Mouse (Mus musculus) stomach, embryonic 14.5 days (tissue): ENCODE data around the gene Zfp704. TPM values are rescaled to one million over a fixed set of nuclear protein-coding genes. Genes with fewer than 3 reads are reported as not detected.

ENCODE experiments used
- ATAC-seq: fragments of 200-750 bp; cut with Nextera tagmentation; 2 replicates; pipeline ENCODE4 v1.8.0; 2017; ENCODE audit warnings: low read depth, moderate TSS enrichment; ENCODE audit not compliant: insufficient number of reproducible peaks, insufficient read depth, low FRiP score
- H3K27ac ChIP-seq: fragments of 300-500 bp; sonication (generic); 2 replicates; pipeline ENCODE4 v1.5.1; 2014; ENCODE audit warnings: mild to moderate bottlenecking, low read length, moderate library complexity, mixed read lengths
- H3K27me3 ChIP-seq: fragments of 300-500 bp; sonication (generic); 2 replicates; pipeline ENCODE4 v1.6.1; 2014; ENCODE audit warnings: low read length, control low read depth, mixed read lengths; ENCODE audit not compliant: control insufficient read depth, insufficient read depth
- H3K36me3 ChIP-seq: fragments of 300-500 bp; sonication (generic); 2 replicates; pipeline ENCODE4 v1.6.1; 2014; ENCODE audit warnings: mild to moderate bottlenecking, control low read depth, low read length, moderate library complexity, mixed read lengths; ENCODE audit not compliant: control insufficient read depth, insufficient read depth
- H3K4me1 ChIP-seq: fragments of 300-500 bp; sonication (generic); 2 replicates; pipeline ENCODE4 v1.6.1; 2014; ENCODE audit warnings: low read length, control low read depth, mixed read lengths; ENCODE audit not compliant: control insufficient read depth, insufficient read depth
- H3K4me2 ChIP-seq: fragments of 300-500 bp; sonication (generic); replicated peaks from 2 replicates; pipeline ENCODE4 v1.6.1; 2014; ENCODE audit warnings: low read depth, low read length, control low read depth
- H3K4me3 ChIP-seq: fragments of 300-500 bp; sonication (generic); 2 replicates; pipeline ENCODE4 v1.5.1; 2014; ENCODE audit warnings: low read depth, low read length, control low read depth
- H3K9ac ChIP-seq: fragments of 300-500 bp; sonication (generic); replicated peaks from 2 replicates; pipeline ENCODE4 v1.6.1; 2014; ENCODE audit warnings: low read depth, mild to moderate bottlenecking, control low read depth, low read length, moderate library complexity, mixed read lengths
- H3K9me3 ChIP-seq: fragments of 300-500 bp; sonication (generic); 2 replicates; pipeline ENCODE4 v1.6.1; 2016; ENCODE audit warnings: low read depth, low read length, control low read depth; ENCODE audit not compliant: control insufficient read depth
- WGBS: fragments of 180-500 bp; shearing (Covaris S2); extraction: QIAGEN DNeasy Blood & Tissue Kit; methylation state at CpG from one replicate; pipeline ENCODE4 v1.1.7; 2014; 5-methylcytosine and 5-hydroxymethylcytosine counted together
- polyA plus RNA-seq: library from polyadenylated mRNA; unstranded; fragments of >200 nt; fragmentation: Nextera tagmentation; extraction: Ambion mirVana; gene quantifications from 2 replicates; pipeline ENCODE4 v1.2.1, GENCODE M21; 2014

Gene Zfp704
- polyA plus RNA-seq, 1 experiment from 2014 or later = 16.3 TPM

GRCm38 (mm10) chr3:9401685-9402084 lies 208.2 kb downstream of the Zfp704 start:
- Histone ChIP-seq H3K4me3 (no peak overlapping the region), H3K27me3 (no peaks in the 10 kb centered on the region), H3K9ac (no peak overlapping the region), H3K4me1 (peaks cover 7% of the 10 kb centered on the region), H3K9me3 (no peaks in the 10 kb centered on the region), H3K4me2 (no peak overlapping the region), H3K27ac (no peak overlapping the region), H3K36me3 (no peaks in the 10 kb centered on the region)
- no peak for ATAC-seq
- WGBS = 63% methylated on average over 6 of the region's 6 CpGs

GRCm38 (mm10) chr3:9400886-9401221 lies 209.0 kb downstream of the Zfp704 start:
- Histone ChIP-seq H3K27me3 (no peaks in the 10 kb centered on the region), H3K27ac (no peak overlapping the region), H3K4me1 (peaks cover 7% of the 10 kb centered on the region), H3K36me3 (no peaks in the 10 kb centered on the region), H3K4me3 (no peak overlapping the region), H3K9me3 (no peaks in the 10 kb centered on the region), H3K9ac (no peak overlapping the region), H3K4me2 (no peak overlapping the region)
- 34% methylated on average over 3 of the region's 3 CpGs for WGBS
- no peak for ATAC-seq

- Histone ChIP-seq H3K27me3 (no peaks in the 10 kb centered on the region), H3K9ac (no peak overlapping the region), H3K4me1 (peaks cover 7% of the 10 kb centered on the region), H3K27ac (no peak overlapping the region), H3K4me3 (no peak overlapping the region), H3K36me3 (no peaks in the 10 kb centered on the region), H3K9me3 (no peaks in the 10 kb centered on the region), H3K4me2 (no peak overlapping the region)
- ATAC-seq = no peak
- WGBS = 36% methylated on average over 3 of the region's 3 CpGs
These were observed 209.5 kb downstream of the Zfp704 start for GRCm38 (mm10) chr3:9400201-9400885.

- no peak overlapping the region for H3K9ac ChIP-seq
- peaks cover 7% of the 10 kb centered on the region for H3K4me1 ChIP-seq
- ATAC-seq = no peak
- 78% methylated on average over 5 of the region's 5 CpGs for WGBS
- no peaks in the 10 kb centered on the region for H3K9me3 ChIP-seq
- H3K4me3 ChIP-seq = no peak overlapping the region
- no peak overlapping the region for H3K27ac ChIP-seq
- no peak overlapping the region for H3K4me2 ChIP-seq
- no peaks in the 10 kb centered on the region for H3K27me3 ChIP-seq
- no peaks in the 10 kb centered on the region for H3K36me3 ChIP-seq
These were observed 211.6 kb downstream of the Zfp704 start for GRCm38 (mm10) chr3:9398271-9398670.
